Mouse (Mus musculus) forebrain, postnatal 0 days (tissue): ENCODE measurements around the gene Napsa. TPM values are rescaled to one million over a fixed set of nuclear protein-coding genes. Genes with fewer than 3 reads are reported as not detected.
A peak's percentile ranks its signal among the peaks of the same experiment; 100 is the strongest.

ENCODE experiments used
- ATAC-seq: fragments of 200-750 bp; cut with Nextera tagmentation; 2 replicates; pipeline ENCODE4 v1.8.0; 2017; ENCODE audit warnings: mild to moderate bottlenecking, moderate library complexity
- DNase-seq: peaks from one replicate; pipeline ENCODE4 v3.0.0-alpha.2; 2015
- H3K27ac ChIP-seq: fragments of 300-500 bp; sonication (generic); 2 replicates; pipeline ENCODE4 v1.5.1; 2014; ENCODE audit warnings: low read depth, mild to moderate bottlenecking, antibody characterized with exemption, low read length, moderate library complexity, mixed read lengths
- H3K27me3 ChIP-seq: fragments of 300-500 bp; sonication (generic); 2 replicates; pipeline ENCODE4 v1.6.1; 2014; ENCODE audit warnings: mild to moderate bottlenecking, low read length, mixed read lengths; ENCODE audit not compliant: insufficient read depth
- H3K36me3 ChIP-seq: fragments of 300-500 bp; sonication (generic); 2 replicates; pipeline ENCODE4 v1.6.1; 2014; ENCODE audit warnings: mild to moderate bottlenecking, moderate library complexity; ENCODE audit not compliant: insufficient read depth
- H3K4me1 ChIP-seq: fragments of 300-500 bp; sonication (generic); 2 replicates; pipeline ENCODE4 v1.6.1; 2014; ENCODE audit warnings: antibody characterized with exemption; ENCODE audit not compliant: insufficient read depth
- H3K4me2 ChIP-seq: fragments of 300-500 bp; sonication (generic); 2 replicates; pipeline ENCODE4 v1.6.1; 2014; ENCODE audit warnings: low read depth, mild to moderate bottlenecking, moderate library complexity
- H3K4me3 ChIP-seq: fragments of 300-500 bp; sonication (generic); 2 replicates; pipeline ENCODE4 v1.5.1; 2014; ENCODE audit warnings: low read depth, low read length, mixed read lengths
- H3K9ac ChIP-seq: fragments of 300-500 bp; sonication (generic); 2 replicates; pipeline ENCODE4 v1.6.1; 2014; ENCODE audit warnings: mild to moderate bottlenecking
- H3K9me3 ChIP-seq: fragments of 300-500 bp; sonication (generic); 2 replicates; pipeline ENCODE4 v1.6.1; 2016; ENCODE audit warnings: low read length
- CTCF ChIP-seq: sonication (generic); IDR thresholded peaks from 2 replicates; pipeline ENCODE4 v1.5.1; 2016; ENCODE audit warnings: antibody characterized with exemption, control low read depth, low read depth
- WGBS: fragments of 180-500 bp; shearing (Covaris S2); extraction: QIAGEN DNeasy Blood & Tissue Kit; methylation state at CpG from one replicate; pipeline ENCODE4 v1.1.7; 2014; 5-methylcytosine and 5-hydroxymethylcytosine counted together
- polyA plus RNA-seq: library from polyadenylated mRNA; unstranded; fragments of >200 nt; fragmentation: Nextera tagmentation; extraction: Ambion mirVana; gene quantifications from 2 replicates; pipeline ENCODE4 v1.2.1, GENCODE M21; 2015
- total RNA-seq: library from RNA; depleted of rRNA; stranded (reverse); fragments of >200 nt; gene quantifications from 2 replicates; pipeline ENCODE4 v1.2.3, GENCODE M21; 2014

The Napsa gene
- total and polyA plus RNA-seq, 2 experiments from 2014 or later, result 0.24 to 0.71 TPM

DNA sequence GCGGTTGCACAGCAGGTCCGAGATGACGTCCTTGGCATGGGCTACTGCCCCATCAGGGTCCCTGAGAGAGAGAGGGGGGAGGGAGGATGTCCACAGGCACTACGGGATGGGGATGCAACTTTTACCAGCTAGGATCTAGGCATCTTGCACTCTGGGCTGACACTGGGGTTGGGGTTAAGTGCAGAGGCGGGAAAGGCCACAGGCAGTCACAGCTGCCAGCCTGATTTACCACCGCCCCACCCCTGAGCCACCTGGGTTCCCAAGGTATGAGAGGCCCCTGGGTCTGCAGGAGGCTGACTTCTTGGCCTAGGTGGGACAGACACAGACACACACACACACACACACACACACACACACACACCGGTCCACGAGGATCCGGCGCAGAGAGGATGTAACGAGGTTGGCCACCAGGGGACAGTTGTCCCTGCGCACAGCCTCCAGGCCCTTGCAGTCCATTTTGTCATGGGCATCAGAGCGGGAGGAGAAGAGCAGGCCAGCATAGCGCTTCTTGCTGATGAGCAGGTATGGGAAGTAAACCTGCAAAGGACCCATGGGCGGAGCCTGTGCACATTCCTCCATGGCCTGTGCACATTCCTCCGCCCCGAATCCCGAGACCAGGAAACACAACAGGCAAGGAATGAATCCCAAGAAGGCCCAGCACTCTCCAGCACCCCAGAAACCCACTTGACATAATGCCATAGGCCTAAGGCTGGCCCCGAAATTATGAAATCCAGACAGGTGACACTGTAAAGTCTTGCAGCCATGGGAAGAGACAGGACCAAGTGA is 37.3 kb upstream of the Napsa start:
- Histone ChIP-seq H3K36me3 (0 out of 2 replicates have a peak, but pooled peaks cover 3% of the 10 kb centered on the region), H3K27ac (no peak overlapping the region), H3K4me2 (no peak overlapping the region), H3K4me3 (no peak overlapping the region), H3K27me3 (no peaks in the 10 kb centered on the region), H3K9me3 (no peaks in the 10 kb centered on the region), H3K9ac (no peak overlapping the region), H3K4me1 (no peaks in the 10 kb centered on the region)
- 85% methylated on average over 19 of the region's 19 CpGs for WGBS
- TF ChIP-seq CTCF, result peak; percentile 23; the same call in 1 of the 2 replicates
- DNase-seq, result no peak
- no peak for ATAC-seq

DNA sequence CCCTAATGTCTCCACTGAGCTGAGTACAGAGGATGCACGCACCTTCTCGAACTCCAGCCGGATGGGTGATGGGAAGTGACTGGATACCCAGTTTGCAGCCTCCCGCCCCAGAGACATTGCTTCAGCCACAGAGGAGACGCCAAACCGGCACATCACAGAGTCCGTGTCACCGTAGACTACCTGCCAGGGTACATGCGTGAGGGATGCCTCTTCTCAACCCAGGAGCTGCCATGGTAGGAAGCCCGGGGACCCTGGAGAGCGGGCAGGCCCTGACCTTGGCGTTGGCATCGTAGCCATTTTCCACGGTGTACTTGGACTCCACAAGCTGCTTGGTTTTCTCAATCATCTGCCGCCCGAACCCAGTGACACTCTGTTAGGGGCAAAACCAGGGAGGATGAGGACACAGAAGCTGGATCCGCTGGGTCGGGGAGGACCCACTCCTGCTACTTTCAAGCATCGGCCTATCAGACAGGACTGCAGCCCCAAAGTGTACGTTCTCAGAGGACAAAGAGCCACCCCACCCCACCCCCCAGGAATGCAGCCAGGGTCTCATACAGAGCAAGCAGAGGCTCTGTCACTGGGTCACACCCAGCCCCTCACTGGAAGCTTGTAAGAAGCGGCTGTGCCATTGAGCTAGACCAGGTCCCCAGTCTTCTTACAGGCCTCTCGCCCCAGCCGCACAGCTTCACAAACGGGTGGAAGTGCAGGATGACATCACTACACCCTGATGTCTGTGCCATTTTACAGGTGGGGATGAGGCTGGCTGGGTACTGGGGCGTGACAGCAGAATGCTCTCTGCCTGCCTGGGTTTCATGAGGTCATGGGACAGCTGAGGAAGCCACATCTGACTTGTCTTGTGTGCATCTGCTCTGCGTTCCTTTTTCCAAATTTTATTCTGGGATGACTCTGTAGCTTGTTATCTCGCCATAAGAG is 36.3 kb upstream of the Napsa start:
- DNase-seq (no peak), ATAC-seq (no peak)
- TF ChIP-seq CTCF, result no peak
- no peak overlapping the region for H3K4me2 ChIP-seq
- peaks cover 12% of the 10 kb centered on the region for H3K36me3 ChIP-seq
- 93% methylated on average over 27 of the region's 27 CpGs for WGBS
- no peak overlapping the region for H3K27ac ChIP-seq
- no peaks in the 10 kb centered on the region for H3K4me1 ChIP-seq
- no peaks in the 10 kb centered on the region for H3K9me3 ChIP-seq
- H3K27me3 ChIP-seq, result no peaks in the 10 kb centered on the region
- H3K9ac ChIP-seq, result no peak overlapping the region
- H3K4me3 ChIP-seq, result no peak overlapping the region

DNA sequence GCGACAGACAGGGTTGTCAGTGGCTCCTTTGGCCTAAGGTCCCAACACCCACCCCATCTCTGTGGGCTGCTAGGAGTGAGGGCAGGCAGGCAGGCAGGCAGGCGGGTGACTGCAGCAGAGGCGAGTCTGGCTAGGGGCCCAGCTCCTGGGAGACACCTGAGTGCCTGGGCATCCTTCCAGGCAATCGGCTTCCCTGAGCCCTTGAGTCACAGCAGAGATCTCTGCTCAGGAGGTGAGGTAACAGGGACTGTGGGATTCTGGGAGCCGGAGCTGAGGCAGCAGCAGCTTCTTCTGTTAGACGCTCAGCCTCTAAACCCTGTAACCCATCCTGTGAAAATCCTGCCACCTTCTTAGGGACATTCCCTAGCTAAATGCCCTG is 35.6 kb upstream of the Napsa start:
- ATAC-seq, result no peak
- DNase-seq, result no peak
- H3K4me3 ChIP-seq, result no peak overlapping the region
- no peaks in the 10 kb centered on the region for H3K4me1 ChIP-seq
- WGBS, result 63% methylated on average over 6 of the region's 6 CpGs
- TF ChIP-seq CTCF, result no peak
- peak overlapping the region; percentile 35; the same call in 1 of the 2 replicates for H3K27ac ChIP-seq
- no peak overlapping the region for H3K9ac ChIP-seq
- H3K4me2 ChIP-seq, result no peak overlapping the region
- no peaks in the 10 kb centered on the region for H3K27me3 ChIP-seq
- peaks cover 15% of the 10 kb centered on the region for H3K36me3 ChIP-seq
- no peaks in the 10 kb centered on the region for H3K9me3 ChIP-seq

DNA sequence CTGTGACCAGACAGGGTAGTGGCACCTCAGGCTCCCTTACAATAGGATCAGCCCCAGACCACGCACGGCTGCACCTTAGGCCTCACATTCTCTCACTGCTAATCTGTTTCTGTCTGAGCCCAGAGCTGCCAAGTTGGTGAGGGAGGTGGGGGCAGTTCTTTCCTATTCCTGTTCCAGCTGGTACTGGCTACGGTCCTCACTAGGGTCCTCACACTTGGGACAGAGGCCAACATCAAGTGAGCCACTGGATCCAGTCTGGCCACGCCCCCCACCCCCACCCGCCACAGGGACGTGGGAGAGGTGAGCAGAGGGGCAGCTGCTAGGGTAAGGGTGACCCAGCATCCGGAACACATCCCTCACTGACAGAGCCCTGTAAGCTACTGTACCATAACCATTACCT is 35.2 kb upstream of the Napsa start:
- H3K4me3 ChIP-seq, result no peak overlapping the region
- ATAC-seq (no peak), DNase-seq (no peak)
- H3K9ac ChIP-seq, result no peak overlapping the region
- 70% methylated on average over 7 of the region's 7 CpGs for WGBS
- no peaks in the 10 kb centered on the region for H3K9me3 ChIP-seq
- no peaks in the 10 kb centered on the region for H3K4me1 ChIP-seq
- peaks cover 17% of the 10 kb centered on the region for H3K36me3 ChIP-seq
- no peaks in the 10 kb centered on the region for H3K27me3 ChIP-seq
- no peak for TF ChIP-seq CTCF
- no peak overlapping the region for H3K4me2 ChIP-seq
- H3K27ac ChIP-seq, result peak overlapping the region; percentile 35; the same call in 1 of the 2 replicates

DNA sequence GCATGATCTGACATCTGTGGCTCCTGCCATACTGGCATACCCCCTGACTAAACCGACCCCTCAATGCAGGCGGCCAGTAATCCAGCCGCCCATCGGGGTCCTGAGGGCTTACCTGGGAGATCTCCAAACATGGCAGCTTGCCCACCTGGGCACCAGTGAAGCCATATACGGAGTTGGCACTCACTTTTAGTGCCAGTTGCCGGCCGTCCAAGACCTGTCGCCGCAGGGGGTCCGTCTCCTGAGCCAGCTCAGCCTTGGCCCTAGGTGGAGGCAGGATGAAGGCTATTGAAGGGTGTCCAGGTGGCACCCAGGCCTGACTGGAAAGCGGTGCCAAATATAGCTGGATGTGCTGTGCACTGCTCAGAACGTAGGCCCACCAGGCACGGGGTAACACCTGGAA is 34.7 kb upstream of the Napsa start:
- Histone ChIP-seq H3K27ac (no peak overlapping the region), H3K27me3 (no peaks in the 10 kb centered on the region), H3K4me2 (no peak overlapping the region), H3K4me3 (no peak overlapping the region), H3K9me3 (no peaks in the 10 kb centered on the region), H3K9ac (no peak overlapping the region), H3K36me3 (peaks cover 22% of the 10 kb centered on the region), H3K4me1 (no peaks in the 10 kb centered on the region)
- ATAC-seq, result no peak
- WGBS, result 91% methylated on average over 13 of the region's 13 CpGs
- no peak for DNase-seq
- TF ChIP-seq CTCF, result no peak

DNA sequence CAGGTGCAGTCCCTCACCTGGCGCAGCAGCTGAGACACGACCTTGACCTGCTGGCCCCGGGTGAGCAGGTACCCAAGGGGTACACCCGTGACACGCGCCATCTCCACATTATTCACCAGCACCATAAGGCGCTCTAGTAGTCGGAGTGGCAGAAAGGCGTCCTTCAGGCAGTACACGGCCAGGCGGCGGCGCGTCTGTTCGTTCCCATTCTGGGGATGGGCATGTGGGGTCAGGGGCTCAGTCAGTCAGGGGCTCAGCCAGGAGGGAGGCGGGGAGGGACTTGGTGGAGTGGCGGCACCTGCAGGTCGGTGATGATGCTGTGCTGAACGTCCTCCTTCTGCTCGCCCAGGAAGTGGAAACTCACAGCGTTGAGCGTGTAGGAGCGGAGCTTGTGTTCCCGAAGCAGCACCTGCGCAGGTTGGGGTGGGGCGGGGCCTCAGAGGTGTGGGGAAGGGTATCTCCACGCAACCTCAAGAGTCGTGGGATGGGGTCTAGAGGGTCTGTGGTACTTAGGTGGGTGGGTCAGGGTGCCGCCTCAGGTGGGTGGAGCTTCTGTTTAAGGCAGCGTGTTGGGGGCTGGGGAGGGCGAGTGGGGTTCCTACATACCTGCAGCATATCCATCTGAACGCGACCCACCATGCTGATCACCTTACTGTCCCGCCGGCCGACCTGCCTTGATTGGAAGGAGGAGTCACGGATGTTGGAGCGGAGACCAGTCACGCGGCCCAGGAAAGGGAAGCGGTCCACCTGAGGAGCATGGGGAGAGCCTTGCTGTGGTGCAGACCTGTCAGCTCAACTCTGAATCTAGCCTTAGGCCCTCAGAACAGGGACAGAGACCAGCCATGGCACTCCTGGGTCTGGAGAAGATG is 33.2 kb upstream of the Napsa start:
- no peak overlapping the region for H3K9ac ChIP-seq
- no peak overlapping the region for H3K4me2 ChIP-seq
- WGBS, result 94% methylated on average over 41 of the region's 41 CpGs
- H3K4me3 ChIP-seq, result no peak overlapping the region
- H3K4me1 ChIP-seq, result no peaks in the 10 kb centered on the region
- H3K27ac ChIP-seq, result no peak overlapping the region
- no peak for DNase-seq
- no peak for ATAC-seq
- no peak for TF ChIP-seq CTCF
- H3K9me3 ChIP-seq, result no peaks in the 10 kb centered on the region
- peaks cover 24% of the 10 kb centered on the region for H3K36me3 ChIP-seq
- H3K27me3 ChIP-seq, result no peaks in the 10 kb centered on the region
